Mouse (Mus musculus): ENCODE measurements around the gene Eddm3b. TPM values are rescaled to one million over a fixed set of nuclear protein-coding genes. Genes with fewer than 3 reads are reported as not detected.

The Eddm3b gene
- polyA plus RNA-seq, 1 experiment = not detected

- TF ChIP-seq POLR2A (IDR thresholded peaks at IDR 0.05; ENCODE audit: low read depth, low read length) (no peak), CTCF (IDR thresholded peaks at IDR 0.05; ENCODE audit: borderline replicate concordance, insufficient read depth, low read length) (no peak)
These were observed 26.5 kb upstream of the Eddm3b start for GRCm38 (mm10) chr14:51087762-51088161.

GRCm38 (mm10) chr14:51088166-51088969 is 25.9 kb upstream of the Eddm3b start:
- Histone ChIP-seq H3K27ac (ENCODE audit: insufficient read depth, low read length) (no peak overlapping the region; the same call in 1 of the 2 replicates), H3K4me1 (ENCODE audit: control insufficient read depth, insufficient read depth, low read length) (no peaks in the 10 kb centered on the region), H3K4me3 (ENCODE audit: insufficient read depth, low read length) (peak overlapping the region; percentile 93)
- TF ChIP-seq POLR2A (IDR thresholded peaks at IDR 0.05; ENCODE audit: low read depth, low read length) (no peak), CTCF (IDR thresholded peaks at IDR 0.05; ENCODE audit: borderline replicate concordance, insufficient read depth, low read length) (no peak)

More at GRCm38 (mm10) chr14:51087762-51088161, 26.5 kb upstream of the Eddm3b start:
- H3K4me1 ChIP-seq (ENCODE audit: control insufficient read depth, insufficient read depth, low read length) = no peaks in the 10 kb centered on the region
- H3K4me3 ChIP-seq (ENCODE audit: insufficient read depth, low read length) = peak overlapping the region; percentile 93
- H3K27ac ChIP-seq (ENCODE audit: insufficient read depth, low read length) = no peak overlapping the region

- TF ChIP-seq POLR2A (IDR thresholded peaks at IDR 0.05; ENCODE audit: low read depth, low read length) (no peak), CTCF (IDR thresholded peaks at IDR 0.05; ENCODE audit: borderline replicate concordance, insufficient read depth, low read length) (no peak)
- H3K27ac ChIP-seq (ENCODE audit: insufficient read depth, low read length) = no peak overlapping the region; the same call in 1 of the 2 replicates
- H3K4me3 ChIP-seq (ENCODE audit: insufficient read depth, low read length) = peak overlapping the region; percentile 62
- 0 out of 2 replicates have a peak, but pooled peaks cover under 1% of the 10 kb centered on the region for H3K4me1 ChIP-seq (ENCODE audit: control insufficient read depth, insufficient read depth, low read length)
These were observed 25.1 kb upstream of the Eddm3b start for GRCm38 (mm10) chr14:51088970-51089673.

GRCm38 (mm10) chr14:51089674-51090076 is 24.6 kb upstream of the Eddm3b start:
- TF ChIP-seq POLR2A (IDR thresholded peaks at IDR 0.05; ENCODE audit: low read depth, low read length) = no peak
- no peak for TF ChIP-seq CTCF (IDR thresholded peaks at IDR 0.05; ENCODE audit: borderline replicate concordance, insufficient read depth, low read length)
- Histone ChIP-seq H3K27ac (ENCODE audit: insufficient read depth, low read length) (peak overlapping the region; percentile 83), H3K4me1 (ENCODE audit: control insufficient read depth, insufficient read depth, low read length) (peaks cover 5% of the 10 kb centered on the region; the same call in 1 of the 2 replicates), H3K4me3 (ENCODE audit: insufficient read depth, low read length) (peak overlapping the region; percentile 62)

- Histone ChIP-seq H3K4me1 (ENCODE audit: control insufficient read depth, insufficient read depth, low read length) (peaks cover 5% of the 10 kb centered on the region; the same call in 1 of the 2 replicates), H3K4me3 (ENCODE audit: insufficient read depth, low read length) (peak overlapping the region; percentile 82), H3K27ac (ENCODE audit: insufficient read depth, low read length) (peak overlapping the region; percentile 83)
- TF ChIP-seq CTCF (IDR thresholded peaks at IDR 0.05; ENCODE audit: borderline replicate concordance, insufficient read depth, low read length) (no peak), POLR2A (IDR thresholded peaks at IDR 0.05; ENCODE audit: low read depth, low read length) (peak; percentile 45; the same call in 1 of the 2 replicates)
These were observed 24.0 kb upstream of the Eddm3b start for GRCm38 (mm10) chr14:51090077-51090781.

GRCm38 (mm10) chr14:51090921-51091900 is 23.0 kb upstream of the Eddm3b start, which contains the start of the genes Rnase4 and Ang:
Rnase4 (plus strand) TSS chr14:51091077.
Ang (plus strand) TSS chr14:51091150.
- Histone ChIP-seq H3K4me3 (ENCODE audit: insufficient read depth, low read length) (peak within 1 kb of the TSS; percentile 82), H3K27ac (ENCODE audit: insufficient read depth, low read length) (peak within 1 kb of the TSS; percentile 83), H3K4me1 (ENCODE audit: control insufficient read depth, insufficient read depth, low read length) (peaks cover 5% of the 10 kb centered on the region; the same call in 1 of the 2 replicates)
- TF ChIP-seq CTCF (IDR thresholded peaks at IDR 0.05; ENCODE audit: borderline replicate concordance, insufficient read depth, low read length) = no peak
- TF ChIP-seq POLR2A (IDR thresholded peaks at IDR 0.05; ENCODE audit: low read depth, low read length) = peak; percentile 64

- H3K4me1 ChIP-seq (ENCODE audit: control insufficient read depth, insufficient read depth, low read length) = peaks cover 5% of the 10 kb centered on the region; the same call in 1 of the 2 replicates
- H3K4me3 ChIP-seq (ENCODE audit: insufficient read depth, low read length) = peak overlapping the region; percentile 82
- H3K27ac ChIP-seq (ENCODE audit: insufficient read depth, low read length) = peak overlapping the region; percentile 59; the same call in 1 of the 2 replicates
- TF ChIP-seq CTCF (IDR thresholded peaks at IDR 0.05; ENCODE audit: borderline replicate concordance, insufficient read depth, low read length) (no peak), POLR2A (IDR thresholded peaks at IDR 0.05; ENCODE audit: low read depth, low read length) (no peak)
These were observed 22.1 kb upstream of the Eddm3b start for GRCm38 (mm10) chr14:51092073-51092620.

GRCm38 (mm10) chr14:51093496-51093895 is 20.7 kb upstream of the Eddm3b start:
- no peak overlapping the region for H3K4me3 ChIP-seq (ENCODE audit: insufficient read depth, low read length)
- TF ChIP-seq POLR2A (IDR thresholded peaks at IDR 0.05; ENCODE audit: low read depth, low read length) (no peak), CTCF (IDR thresholded peaks at IDR 0.05; ENCODE audit: borderline replicate concordance, insufficient read depth, low read length) (no peak)
- H3K27ac ChIP-seq (ENCODE audit: insufficient read depth, low read length) = no peak overlapping the region
- H3K4me1 ChIP-seq (ENCODE audit: control insufficient read depth, insufficient read depth, low read length) = peaks cover 5% of the 10 kb centered on the region; the same call in 1 of the 2 replicates
